Mouse (Mus musculus): ENCODE measurements at regions not wholly inside any gene's neighbourhood (a gene's known extent, or its start where the extent isn't known, plus 50 kb on each side); places are given as distances from the start of the nearest gene placed in this dataset.
"Not testable (repeated sequence)": the region's sequence is repeated elsewhere in the genome, so short reads cannot be mapped to it uniquely, and the experiment has no call there.

DNA sequence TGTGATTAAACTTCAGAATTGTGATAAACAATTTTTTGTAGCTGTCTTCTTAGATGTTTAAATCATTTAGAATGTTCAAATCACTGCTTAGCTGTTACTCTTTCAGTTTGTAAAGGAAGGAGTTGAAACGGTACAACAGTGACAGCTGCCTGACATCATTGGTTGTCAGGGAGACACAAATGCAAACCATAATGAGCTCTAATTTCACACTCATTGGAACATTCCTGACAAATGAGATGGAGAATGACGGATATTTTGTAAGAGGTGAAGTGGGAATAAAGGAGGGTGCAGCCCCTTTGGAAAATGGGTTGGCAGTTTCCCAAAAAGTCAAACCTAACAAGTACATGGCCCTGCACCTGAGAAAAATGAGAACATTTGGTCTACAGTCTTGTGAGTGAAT, 62.5 kb downstream of the Rad51ap2 start:
- DNase-seq = no peak

DNA sequence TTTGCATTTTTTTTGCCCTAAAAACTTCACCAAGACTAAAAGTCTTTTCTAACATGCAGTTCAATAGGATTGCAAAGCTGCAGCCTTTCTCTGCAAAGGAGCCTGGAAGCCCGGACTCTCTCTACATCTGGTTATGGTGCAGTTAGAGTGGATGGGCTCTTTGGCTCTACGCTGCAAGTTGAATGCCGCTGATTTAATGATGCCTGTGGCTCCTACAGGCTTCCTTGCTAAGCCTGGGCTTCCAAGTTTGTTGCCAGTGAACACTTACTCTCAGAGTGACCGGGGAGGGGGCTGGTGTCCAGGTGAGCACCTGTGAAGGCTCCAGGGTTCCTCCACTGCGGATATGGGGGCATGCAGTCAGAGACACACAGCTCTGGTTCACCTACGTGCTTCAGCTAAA, 107.0 kb downstream of the Rad51ap2 start:
- DNase-seq = no peak

DNA sequence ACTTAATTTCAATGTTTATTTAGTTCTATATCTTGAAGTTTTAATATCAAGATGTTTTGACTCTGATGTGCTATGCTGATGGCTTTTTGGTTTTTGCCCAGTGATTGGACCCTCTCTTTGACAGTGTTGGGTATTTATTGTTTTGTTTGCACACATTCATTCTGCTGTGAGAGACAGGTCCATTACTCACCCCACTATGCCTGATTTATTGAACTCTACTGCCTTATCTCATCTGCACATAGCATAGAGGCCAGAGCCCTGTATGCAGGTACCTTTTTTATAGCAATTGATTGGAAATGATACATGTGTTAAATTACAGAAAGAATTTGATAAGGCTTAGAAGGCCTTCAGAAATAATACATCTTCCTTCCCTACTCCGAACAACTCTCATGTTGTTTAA, 114.3 kb downstream of the Rad51ap2 start:
- DNase-seq = no peak

DNA sequence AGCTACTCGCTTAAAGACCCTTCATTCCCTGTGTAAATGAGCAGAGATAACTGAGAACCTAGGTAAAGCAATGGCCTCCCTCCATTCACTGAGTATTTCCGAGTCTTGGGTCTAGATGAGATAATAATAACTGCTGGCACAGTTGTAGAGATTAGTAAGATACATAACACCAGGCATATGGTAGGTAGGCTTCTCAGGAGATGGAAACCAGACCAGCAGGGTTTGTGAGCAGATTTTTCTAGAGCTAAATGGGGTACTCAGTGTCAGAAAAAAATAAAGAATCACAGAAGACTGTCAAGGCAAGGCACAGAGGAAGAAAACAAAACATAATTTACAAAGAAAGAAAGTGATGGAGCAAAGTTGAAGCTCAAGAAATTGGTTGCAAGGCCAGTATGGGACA, 148.1 kb downstream of the Rad51ap2 start:
- DNase-seq = no peak

DNA sequence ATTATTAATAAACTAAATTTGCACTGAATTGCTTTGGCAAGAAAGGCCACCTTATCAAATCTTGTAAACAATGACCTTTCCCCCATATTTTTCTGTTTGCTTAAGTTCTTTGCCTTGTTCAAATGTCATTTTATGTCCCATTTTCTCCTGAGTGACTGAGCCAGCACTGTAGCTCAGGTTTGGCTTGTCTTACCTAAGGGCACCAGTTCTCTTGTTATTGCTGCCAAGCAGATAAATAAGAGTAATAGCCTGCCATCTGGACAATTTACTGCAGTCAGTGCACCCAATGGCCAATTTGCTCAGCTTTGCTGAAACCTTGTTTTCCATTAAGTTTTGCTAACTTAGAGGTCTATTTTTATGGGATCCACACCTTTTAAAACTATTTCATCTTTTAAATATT, 152.9 kb downstream of the Rad51ap2 start:
- DNase-seq = no peak

DNA sequence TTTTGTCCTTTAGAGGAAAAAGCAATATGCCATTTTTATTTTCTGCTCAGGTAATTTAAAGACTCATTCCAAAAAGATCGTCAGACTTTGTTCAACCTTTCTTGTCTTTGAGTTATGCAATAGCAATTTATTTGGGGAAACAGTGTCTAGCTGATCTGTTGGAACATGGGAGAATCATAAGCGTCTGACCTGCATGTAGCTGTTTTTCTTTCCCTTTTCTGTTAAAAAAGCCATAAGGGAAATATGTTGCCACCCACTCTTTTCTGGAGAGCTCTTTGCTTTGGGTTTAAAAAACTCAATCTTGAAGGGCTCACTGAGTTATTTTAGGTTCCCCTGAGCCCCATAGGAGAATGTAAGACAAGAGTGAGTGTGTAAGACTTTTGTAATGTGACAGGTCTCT, 155.8 kb downstream of the Rad51ap2 start:
- DNase-seq = no peak

DNA sequence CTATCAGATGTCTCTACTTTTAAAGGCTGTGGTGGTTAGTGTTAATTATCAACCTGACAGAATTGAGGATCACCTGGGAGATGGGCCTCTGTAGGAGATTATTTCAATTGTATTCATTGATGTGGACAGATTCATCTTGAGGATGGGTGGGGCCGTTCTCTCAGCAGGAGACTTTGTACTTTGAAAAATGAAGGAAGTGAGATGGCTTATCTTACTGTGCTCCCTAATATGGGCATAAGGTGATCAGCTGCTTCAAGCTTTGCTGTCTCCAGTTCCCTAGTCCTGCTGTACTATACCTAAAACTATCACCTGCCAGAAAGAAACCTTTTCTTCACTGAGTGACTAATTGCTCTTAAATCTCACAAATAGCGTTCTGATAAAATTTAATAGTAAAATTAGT, 159.4 kb downstream of the Rad51ap2 start:
- DNase-seq = no peak

DNA sequence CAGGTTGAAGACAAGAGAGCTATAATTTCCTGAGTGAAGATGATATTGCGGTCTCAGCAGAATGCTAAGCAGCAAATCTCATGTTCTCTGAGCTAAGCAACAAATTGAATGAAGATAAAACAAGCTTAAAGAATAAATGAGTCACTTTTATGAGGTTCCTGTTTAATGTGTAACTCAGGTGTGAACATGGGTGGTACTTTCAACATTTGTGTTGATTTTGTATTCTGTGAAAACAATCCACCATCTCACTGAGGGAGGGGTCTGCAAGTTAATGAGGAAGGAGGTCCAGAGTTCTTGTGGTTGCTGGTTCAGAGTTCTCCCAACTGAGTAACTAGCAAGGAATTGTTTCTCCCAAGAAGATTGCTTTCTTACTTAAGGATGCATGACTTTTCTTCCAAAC, 167.7 kb downstream of the Rad51ap2 start:
- no peak for DNase-seq

DNA sequence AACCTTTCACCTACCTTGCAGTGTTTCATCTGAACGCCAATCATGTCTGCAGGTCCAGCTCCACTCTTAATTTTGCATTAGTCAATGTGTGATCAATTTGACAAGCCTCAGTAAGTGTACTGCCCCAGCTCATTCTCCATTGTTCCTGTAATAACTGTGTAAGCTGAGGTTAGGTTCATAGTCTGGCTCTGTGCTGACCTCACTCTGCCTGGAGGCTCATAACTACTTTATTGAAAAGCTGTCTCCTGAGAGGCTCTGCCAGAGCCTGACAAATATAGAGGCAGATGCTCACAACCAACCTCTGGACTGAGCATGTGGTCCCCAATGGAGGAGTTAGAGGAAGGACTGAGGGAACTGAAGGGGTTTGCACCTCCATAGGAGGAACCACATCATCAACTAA, 174.3 kb downstream of the Rad51ap2 start:
- DNase-seq = no peak

DNA sequence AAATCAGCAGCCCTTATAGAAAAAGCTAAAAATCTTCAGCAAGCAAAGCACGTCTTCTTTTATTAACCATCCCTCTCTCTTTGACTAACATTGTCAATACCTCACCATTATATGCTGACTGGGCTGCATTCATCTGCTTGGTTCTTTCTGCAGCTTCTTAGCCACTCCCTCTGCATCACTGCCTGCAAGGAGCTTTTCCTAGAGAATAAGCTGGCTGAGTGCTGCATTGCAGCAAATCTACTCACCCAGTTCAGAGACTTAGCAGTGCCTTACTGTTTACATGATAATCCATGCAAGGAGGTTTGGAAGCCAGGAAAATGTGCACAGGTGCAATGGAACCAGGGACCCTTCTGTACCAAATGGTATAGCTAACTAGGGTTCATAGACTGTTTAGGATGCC, 175.9 kb downstream of the Rad51ap2 start:
- DNase-seq = no peak

DNA sequence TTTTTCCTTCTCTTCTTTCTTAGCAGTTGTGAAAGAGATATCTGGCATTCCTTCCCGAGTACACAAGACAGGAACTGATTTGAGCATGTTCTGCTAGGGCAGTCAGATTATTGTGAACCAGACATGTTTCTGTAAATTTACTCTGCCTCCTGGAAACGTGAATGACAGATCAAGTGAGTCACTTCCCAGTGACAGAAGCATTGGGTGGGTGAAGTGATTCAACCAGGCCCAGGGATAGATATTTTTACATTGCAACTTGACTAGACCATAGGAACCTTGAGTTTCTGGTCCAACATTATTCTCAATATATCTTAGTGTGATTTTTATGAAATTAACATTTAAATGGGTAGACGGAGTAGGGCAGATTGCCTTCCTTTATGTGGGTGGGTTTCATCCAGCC, 217.4 kb downstream of the Rad51ap2 start:
- no peak for DNase-seq

DNA sequence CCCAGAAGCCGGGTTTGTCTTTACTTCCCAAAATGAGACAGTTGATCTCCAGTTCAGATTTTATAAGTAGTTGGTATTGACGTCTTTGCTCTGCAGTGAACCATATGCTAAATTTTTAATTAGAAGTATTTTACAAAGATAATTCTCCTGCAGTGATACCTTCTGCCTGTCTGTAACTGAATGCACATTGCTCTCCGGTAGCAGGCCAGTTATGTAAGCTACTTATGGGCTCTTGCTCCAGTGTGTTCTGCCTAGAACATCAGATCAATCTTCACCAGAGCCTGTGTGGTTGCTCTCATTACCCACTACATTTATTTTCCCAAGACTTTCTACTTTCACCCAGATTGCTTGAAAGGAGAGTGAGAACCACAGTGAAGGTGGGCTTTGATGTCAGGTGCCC, 238.9 kb downstream of the Rad51ap2 start:
- DNase-seq = no peak

DNA sequence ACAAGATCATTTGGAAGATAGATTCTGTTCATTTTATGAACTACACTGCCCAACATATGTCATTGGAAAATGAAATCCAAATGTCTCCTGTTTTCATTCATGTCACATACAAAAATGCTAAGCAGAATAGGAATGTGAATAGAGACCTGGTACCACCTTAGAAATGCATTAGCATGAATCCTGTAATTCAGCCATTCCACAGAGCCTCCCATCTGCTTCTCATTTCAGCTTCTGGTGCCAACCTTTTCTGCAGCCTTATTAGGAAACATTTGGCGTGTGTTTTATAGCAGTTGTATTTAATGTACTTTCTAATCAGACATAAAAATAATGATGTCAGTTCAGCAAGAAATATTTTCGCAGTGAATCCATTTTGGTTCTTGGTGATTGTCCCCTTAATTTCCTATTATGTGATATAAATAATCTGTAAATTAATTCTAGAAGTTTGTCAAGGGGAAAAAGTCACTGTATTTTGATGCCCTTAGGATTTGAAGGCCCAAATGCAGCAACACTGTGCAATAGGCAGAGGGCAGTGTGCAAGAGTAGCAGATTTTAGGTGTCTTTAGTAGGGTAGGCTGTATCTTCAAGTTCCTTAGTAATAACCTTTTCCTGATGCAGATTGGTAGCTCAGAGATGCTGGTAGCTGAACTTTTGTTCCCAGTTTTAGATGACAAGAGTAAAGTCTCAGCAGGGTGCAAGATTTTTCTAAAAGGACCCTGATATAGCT, 253.2 kb downstream of the Rad51ap2 start:
- no peak for DNase-seq

DNA sequence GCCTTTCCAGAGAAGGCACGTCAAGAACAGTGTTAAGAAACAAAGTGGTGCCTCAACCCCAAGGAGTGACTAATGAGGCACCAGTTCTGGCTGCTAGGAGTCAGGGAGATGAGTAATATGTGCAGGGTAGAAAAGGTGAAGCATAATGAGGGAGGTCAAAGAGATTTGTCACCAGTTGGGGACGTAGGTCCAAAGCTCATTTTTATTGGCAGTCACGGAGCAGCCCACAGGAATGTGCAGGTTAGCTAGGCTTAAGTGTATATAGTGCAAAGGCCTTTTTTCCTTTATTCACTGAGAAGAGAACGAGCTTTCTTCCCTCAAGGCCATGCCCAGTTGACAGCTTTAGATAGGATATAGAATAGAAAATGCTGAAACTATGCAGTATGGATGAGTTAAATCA, 261.8 kb downstream of the Rad51ap2 start:
- no peak for DNase-seq

DNA sequence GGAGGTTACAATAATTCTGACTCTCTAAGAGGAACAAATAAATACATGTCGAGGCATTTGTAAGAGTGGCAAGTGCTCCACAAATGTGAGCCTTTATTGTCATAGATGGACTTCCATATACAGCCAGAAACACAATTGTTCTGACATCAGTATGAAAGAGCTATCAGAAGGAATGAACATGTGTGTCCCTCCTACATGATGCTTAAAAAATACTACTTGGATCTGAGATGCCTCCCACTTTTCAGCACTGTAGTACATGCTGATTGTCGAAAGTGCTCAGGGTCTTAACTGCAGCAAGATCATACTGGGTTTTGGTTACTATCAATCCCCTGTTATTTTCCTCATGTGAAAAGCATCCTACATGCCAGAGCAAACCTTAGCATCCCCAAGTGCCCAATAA, 295.6 kb downstream of the Rad51ap2 start:
- DNase-seq = no peak

DNA sequence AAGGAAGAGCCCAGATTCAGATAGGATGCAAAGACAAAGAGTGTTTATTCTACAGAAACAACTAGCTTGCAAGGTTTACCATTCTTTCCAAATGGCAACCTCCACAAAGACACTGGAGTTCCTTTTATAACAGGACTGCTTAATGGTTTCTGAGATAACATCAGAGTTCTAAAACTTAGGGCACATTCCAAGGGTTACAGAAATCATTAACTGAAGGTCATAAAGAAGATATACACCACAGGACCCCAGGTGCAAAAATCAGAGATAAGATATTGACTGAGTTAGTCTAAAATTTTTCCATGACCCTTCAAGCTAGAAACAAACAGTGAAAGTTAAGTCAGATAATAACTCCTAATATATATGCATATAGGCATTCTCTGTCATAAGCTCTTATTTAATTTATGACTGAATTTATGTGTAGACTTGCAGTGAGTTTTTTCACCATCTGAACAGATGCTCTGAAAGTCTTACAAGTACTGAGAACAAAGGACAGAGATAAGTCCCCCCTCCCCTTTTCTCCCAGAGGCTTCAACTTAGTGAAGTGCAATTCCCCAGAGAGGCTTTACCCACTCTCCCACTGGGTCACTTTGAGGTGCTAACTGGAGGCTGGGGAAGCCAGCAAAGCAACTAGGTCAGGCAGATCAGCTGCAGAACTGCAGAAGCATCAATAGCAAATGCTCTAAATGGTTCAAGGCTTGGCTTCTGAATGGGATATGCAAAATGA, 298.5 kb downstream of the Rad51ap2 start:
- DNase-seq = no peak

DNA sequence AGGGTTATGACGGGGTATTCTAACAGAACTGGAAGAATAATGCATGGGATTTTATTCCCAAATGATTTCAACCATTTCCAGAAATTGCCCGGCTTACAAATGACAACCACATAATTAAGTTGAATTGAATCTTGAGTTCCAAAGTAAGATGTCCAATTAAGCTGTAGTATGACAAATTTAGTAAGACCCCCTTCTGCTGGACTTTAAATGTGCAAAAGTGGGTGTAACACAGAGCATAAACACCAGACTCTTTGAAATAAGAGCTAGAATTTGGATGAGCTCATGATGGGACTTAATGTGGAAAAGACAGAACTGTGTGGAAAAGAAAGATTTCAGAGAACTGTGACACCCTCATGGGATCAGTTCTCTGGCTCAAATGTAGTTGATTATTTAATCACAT, 346.4 kb downstream of the Rad51ap2 start:
- no peak for DNase-seq

DNA sequence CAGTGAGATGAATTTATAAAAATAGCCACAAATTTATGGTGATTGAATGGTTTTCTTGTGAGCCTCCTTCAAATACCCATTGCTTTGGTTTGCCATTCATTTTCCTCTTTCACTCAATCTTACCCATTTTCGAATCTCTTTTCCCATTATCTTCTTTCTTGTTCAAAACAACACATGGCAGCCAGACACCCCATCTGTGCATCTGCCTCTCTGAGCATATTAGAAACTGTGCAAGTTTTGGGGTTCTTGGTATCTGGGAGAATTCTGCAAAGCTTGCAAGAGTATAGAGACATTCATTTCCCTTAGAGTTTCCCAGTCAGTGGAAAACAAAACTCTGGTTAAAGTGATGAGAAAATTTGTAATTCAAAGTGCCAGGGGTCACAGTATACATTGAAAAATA, 347.3 kb downstream of the Rad51ap2 start:
- no peak for DNase-seq

DNA sequence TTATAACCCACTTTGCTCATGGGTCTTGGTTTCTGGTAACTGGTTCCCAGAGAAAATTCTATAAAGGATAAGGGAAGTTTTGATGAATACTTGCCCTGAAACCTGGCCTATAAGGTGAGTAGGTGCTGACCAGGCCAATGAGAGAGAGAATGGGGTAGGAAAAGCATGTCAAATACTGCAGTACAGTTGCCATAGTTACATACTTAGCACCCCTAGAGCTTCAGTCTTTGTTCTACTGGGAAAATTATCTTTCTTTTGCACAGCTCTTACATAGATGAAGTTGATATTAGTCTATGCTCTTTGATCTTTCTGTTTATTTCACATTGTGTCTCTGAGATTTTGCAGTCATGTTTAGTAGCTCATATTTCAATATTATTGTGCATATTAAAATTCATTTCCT, 373.8 kb downstream of the Rad51ap2 start:
- no peak for DNase-seq

DNA sequence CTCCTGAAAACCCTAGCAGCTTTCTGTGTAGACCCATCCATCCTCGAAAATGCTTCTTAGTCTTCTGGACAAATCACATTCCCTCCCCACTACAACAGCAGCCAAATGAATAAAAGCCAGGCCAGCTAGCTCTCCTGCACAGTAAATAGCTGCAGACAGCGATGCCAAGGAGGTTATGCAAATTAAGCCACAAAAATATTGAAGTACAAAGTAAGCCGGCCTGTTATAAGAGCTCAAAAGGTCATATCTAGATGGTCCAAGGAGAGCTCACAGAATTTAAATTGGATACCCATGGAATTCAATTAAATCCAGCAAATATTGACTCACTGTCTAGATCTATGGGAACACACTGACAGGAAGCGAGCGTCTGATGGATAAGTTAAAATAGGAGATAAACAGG, 375.4 kb downstream of the Rad51ap2 start:
- no peak for DNase-seq

DNA sequence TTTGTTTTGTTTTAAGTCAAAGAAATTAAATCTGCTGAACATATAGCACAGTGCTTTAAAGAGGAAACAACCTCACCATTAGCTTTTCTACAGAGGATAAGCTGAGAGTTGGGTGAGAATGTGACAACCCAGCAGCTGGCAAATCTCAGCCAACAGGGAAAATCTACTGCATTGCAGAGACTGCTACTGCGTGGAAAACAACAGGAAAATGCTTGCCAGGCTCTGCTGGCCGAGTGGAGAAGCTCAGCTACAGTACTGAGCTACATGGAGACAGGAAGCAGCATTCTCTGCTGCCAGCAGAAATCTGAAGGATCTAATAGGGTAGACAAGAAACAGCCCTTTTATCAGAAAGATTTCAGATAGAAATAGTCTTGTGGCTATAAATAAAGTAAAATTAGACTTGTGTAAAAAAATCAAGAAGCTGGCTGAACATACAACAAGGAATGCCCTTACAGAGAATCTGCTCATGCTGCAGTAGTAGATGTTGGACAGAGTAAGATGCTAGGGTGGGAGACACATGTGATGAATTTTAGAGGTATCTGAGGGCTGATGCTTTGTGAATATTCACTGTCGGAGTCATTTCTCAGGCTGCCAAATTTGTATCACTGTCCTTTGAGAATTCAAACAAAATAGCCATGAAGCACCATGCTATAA, 382.1 kb downstream of the Rad51ap2 start:
- no peak for DNase-seq

DNA sequence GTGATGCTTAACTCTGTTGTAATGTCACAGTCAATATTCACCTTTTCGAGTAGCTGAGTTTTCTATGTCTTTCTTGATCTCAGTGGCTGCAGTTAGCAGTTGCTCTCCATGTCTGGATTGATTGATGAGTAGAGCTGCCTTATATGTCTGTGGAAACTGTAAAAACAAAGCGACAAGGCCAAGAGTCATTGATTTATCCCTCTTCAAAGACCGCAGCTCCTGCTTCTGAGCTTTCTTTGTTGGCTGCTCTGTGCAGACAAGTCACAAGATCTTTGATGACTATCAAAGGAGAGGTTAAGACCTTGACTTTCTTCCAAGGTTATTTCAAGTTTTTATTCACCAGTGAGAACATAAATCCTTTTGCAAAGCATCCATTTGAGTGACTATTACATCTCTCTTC, 395.2 kb downstream of the Rad51ap2 start:
- DNase-seq = peak; percentile 15 to 30

DNA sequence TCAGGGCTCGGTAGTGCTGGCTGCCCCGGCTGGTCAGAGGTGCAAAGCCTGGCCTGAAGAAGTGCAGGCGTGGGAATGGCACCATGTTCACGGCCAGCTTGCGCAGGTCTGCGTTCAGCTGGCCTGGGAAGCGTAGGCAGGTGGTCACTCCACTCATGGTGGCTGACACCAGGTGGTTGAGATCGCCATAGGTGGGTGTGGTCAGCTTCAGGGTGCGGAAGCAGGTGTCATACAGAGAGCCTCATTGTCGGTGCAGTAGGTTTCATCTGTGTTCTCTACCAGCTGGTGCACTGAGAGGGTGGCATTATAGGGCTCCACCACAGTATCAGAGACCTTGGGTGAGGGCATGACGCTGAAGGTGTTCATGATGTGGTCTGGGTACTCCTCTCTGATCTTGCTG, 380.1 kb upstream of the Fam49a start:
- not testable (repeated sequence) for DNase-seq

DNA sequence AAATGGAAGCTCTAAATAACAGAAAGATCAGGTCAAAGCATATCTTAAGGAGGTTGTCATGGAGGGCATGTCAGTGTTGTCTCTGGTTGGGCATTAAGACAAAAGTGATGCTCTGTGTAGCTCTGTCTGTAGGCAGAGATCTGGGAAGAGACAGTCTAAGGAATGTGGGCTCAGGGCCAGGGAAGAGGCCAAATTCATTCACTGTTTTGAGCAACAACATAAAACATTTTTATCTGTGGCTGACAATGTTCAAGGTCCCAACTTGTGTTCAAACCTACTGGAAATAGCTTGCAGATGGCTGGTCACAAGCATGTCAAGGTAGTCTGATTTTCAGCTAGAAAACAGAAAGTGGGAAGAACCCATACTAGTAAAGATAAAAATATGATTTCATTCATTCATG, 374.6 kb upstream of the Fam49a start:
- peak; percentile 67 to 75 for DNase-seq
